Mouse (Mus musculus) right cerebral cortex, adult 2 months (tissue): ENCODE measurements around the gene Uqcc2.
A peak's percentile ranks its signal among the peaks of the same experiment; 100 is the strongest.

Experiments
- DNase-seq, 2 experiments: peaks; one replicate each; pipeline ENCODE4 v3.0.0; 2021 to 2022; ENCODE audit warnings: low spot score in 2 of 2

Gene Uqcc2

DNA sequence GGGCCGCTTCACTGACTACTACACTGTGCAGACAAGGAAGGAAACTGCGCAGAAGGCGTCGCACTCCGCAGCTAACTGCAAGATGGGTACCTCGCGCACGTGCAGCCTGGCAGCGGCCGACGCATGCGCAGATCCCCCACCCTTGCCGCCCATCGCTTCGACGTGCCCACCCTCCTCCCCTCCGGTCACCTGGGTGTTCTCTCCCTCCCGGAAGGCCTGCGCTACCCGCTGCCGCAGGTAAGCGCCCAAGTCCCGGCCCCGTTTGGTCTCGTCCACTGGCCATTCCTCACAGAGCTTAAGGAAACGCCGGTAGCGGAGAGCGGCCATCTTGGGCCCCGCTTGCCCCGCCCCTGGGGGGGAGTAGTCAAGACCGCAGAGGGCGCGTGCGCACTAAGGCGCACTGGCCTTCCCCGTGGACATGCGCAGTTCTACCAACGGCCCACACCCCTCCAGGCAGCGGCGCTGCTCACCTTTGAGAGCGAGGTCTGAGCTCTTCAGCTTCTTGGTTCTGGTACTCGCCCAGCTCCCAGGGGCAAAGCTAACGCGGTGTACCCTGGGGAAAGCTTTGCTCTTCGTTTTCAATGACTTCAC, at the start of gene Uqcc2:
Uqcc2 (minus strand) TSS at position 366 of the 591 bp plus-strand sequence.
- peak; percentile 96 to 97 for DNase-seq

- no peak for DNase-seq
These were observed 48.7 kb upstream of the Uqcc2 start for GRCm38 (mm10) chr17:27182401-27182800.

- DNase-seq = no peak
These were observed 48.0 kb upstream of the Uqcc2 start for GRCm38 (mm10) chr17:27181666-27182065.

DNA sequence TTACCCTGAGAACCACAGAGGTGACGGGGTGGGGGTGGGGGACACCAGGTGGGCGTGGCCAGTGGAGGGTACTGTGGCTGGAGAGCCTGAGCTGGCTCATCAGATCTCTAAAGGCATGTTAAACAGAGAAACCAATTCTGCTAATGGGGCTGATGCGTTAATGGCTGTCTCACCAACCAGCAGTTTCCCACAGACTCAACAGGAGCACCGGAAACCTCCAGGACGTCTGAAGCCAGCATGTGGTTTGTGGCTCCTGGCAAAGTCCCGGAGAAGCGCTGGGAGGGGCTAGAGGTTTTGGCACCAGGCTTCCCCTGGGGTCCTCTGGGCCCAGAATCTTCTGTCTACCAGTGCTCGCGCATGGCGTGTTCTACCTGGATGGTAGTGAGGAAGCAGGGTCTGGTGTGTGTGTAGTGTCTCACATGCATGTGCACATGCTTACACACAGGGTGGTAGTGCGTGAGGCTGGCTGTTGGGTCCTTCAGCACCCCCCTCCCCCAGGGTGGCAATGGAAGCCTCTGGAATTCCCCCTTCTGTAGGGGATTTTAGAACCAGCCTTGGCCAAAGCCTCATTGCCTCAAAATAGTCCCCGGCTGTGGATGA, 46.1 kb upstream of the Uqcc2 start:
- DNase-seq = no peak

GRCm38 (mm10) chr17:27178427-27179177, 44.9 kb upstream of the Uqcc2 start:
- no peak for DNase-seq

GRCm38 (mm10) chr17:27178019-27178418, 44.3 kb upstream of the Uqcc2 start:
- no peak for DNase-seq

GRCm38 (mm10) chr17:27176754-27177153, 43.0 kb upstream of the Uqcc2 start:
- no peak for DNase-seq

- no peak for DNase-seq
These were observed 42.6 kb upstream of the Uqcc2 start for GRCm38 (mm10) chr17:27176287-27176686.

DNA sequence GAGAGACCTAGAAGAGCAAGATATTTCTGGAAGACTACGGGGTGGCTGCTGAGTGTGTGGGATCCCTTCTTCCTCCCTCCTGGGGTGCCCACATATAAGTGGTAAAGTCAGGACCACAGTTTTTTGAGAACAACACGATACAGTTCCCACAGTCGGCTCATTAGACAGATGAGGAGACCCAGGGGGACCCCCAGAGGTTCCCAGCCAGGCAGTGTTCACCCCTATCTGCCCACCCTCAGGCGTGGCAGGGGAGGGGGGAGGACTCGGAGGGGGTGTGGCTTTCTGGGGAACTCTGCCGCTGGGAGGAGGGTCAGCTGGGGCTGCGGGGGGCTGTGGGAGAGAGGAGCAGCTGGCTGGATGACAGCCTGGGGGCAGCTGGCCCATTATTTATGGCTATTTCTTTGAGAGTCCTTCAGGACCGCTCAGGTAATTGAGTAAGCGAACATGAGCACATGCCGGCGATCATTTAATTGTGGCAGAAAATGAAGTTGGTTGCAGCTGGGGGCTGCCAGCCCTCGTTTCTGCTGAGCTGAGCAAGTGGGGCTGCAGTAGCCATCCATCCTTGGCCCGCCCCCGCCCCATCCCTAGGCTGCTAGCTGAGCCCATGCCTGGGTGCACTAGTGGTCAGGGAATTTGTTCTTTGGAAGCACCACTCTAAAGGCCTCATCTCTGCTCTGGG, 41.6 kb upstream of the Uqcc2 start:
- DNase-seq = no peak

GRCm38 (mm10) chr17:27173715-27174114, 40.0 kb upstream of the Uqcc2 start:
- no peak for DNase-seq

DNA sequence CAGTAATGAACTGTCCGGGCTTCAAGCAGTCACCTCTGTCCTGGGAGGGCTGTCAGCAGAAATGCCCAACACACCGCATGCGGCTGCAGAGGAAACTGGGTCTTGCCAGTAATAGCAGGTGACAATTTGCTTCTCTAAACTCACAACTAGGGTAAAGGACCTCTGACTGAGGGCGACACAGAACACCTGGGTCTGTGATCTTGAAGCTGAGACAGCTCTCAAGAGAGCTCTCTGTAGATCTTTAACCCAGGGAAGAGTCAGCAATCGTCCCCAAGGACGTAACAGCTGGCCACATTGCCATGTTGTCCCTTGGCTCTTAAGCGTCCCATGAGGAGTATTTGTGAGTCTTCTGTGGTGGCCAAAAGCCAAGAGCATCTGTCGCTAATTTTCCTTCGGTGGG, 38.7 kb upstream of the Uqcc2 start:
- no peak for DNase-seq

DNA sequence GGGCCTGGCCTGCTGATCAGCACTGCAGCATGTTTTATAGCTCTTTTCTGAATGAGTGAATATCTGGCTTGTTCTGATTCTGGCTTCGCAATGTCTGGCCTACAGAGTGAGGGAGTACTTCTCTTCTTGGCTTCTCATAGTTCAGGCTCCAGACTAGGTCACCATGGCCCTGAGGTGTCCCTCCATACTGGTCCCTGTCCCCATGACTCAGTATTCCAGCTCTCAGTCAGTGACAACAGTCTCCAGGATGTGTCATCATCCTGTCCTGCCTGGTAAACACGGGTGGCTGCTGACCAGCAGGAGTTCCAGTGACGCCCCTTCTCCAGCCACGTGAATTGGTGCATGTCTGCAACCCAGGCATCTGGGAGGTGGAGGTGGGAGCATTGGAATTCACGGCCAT, 37.4 kb upstream of the Uqcc2 start:
- no peak for DNase-seq

- DNase-seq = no peak
These were observed 36.4 kb upstream of the Uqcc2 start for GRCm38 (mm10) chr17:27169952-27170695.

DNA sequence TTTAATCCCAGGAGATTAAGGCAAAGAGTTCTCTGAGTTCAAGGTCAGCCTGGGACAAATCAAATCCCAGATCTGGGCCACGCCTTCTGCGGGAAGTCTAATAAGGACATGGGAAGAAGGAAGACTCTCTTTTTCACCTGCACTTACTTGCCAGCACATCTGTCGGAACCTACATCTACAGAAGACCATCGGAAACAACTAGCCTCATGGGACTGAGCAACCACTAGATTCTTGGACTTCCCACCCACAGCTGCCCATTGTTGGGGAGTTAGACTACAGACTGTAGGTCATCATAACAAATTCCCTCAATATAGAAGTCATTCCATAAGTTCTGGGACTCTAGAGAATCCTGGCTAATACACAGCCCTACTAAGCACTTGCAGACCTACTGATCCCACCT, 34.9 kb upstream of the Uqcc2 start:
- DNase-seq = no peak

GRCm38 (mm10) chr17:27167545-27167944, 33.8 kb upstream of the Uqcc2 start, which contains the start of gene Ip6k3:
TSS of gene Ip6k3 (minus strand) at chr17:27167795.
- no peak for DNase-seq

GRCm38 (mm10) chr17:27166901-27167300, 33.2 kb upstream of the Uqcc2 start:
- DNase-seq = no peak

- peak; percentile 75 to 76 for DNase-seq
These were observed 31.5 kb upstream of the Uqcc2 start for GRCm38 (mm10) chr17:27165054-27165773.

GRCm38 (mm10) chr17:27160905-27161304, 27.2 kb upstream of the Uqcc2 start:
- no peak for DNase-seq

DNA sequence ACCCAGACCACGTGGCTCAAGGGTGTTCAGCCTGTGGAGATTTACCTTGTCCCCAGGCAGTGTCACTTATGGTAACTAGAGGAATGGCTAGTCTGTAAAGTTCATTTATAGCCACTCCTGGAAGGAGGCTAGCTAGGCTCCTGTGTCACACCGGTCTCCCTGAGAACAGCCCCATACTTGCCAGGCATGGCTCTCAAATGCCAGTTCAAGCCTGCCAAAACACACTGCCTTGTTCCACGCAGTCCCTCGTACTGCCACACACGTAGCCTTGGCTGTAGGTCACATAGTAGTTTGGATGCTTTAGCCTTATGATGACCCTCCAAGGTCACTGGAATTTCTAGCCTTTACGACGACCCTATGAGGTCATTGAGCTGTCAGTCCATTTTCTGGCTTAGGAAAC, 25.5 kb upstream of the Uqcc2 start:
- no peak for DNase-seq

- no peak for DNase-seq
These were observed 24.7 kb upstream of the Uqcc2 start for GRCm38 (mm10) chr17:27158439-27158838.

DNA sequence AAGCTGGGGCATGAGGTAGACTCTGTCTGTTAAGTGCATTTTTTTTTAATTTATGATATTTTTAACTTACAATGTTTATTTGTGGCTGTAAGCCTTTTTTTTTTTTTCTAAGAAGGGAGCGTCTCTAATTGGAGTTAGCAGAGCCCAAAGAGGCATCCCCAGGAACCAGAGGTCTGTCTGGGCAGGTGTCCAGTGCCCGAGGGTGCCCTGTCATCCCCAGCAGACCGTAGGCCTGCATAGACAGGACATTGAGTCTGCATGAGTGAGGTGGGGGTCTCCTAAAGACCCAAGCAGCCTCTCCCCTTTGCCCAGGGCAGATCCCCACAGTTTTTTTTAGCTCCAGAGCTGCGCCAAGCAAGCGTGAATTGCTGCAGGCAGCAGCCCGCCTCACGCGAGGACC, 22.0 kb upstream of the Uqcc2 start:
- DNase-seq = no peak
